Mouse (Mus musculus): ENCODE results near the gene Pigs. TPM values are rescaled to one million over a fixed set of nuclear protein-coding genes. Genes with fewer than 3 reads are reported as not detected.
A peak's percentile ranks its signal among the peaks of the same experiment; 100 is the strongest.

The Pigs gene
- total and polyA plus RNA-seq, 3 experiments = 26.3 to 65.4 (median 53.1) TPM

DNA sequence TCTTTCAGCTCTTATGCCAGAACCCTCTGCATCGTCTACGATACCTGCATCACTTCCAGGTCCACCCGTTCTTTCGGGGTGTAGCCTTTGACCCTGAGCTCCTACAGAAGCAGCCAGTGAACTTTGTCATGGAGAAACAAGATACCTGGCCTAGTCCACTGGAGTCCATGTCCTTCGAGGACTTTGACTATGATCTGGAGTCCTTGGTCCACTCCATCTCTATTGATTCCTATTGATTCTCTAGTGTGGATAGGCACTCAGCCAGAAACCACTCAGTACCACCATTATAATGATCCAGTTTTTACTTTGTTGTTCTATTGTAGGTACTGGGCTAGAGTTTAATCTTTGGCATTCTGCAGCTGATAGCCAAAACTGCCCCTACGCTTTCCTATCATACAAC is 33.6 kb upstream of the Pigs start:
- TF ChIP-seq GABPA (IDR thresholded peaks at IDR 0.05; ENCODE audit: insufficient replicate concordance, low read depth, low read length) (no peak), MEF2A (IDR thresholded peaks at IDR 0.05; ENCODE audit: borderline replicate concordance, low read depth, low read length) (no peak), RCOR1 (conservative IDR thresholded peaks at IDR 0.05; ENCODE audit: low read depth, low read length) (no peak), NELFE (IDR thresholded peaks at IDR 0.05; ENCODE audit: low read depth, low read length) (no peak), ZKSCAN1 (IDR thresholded peaks at IDR 0.05; ENCODE audit: borderline replicate concordance, low read depth, low read length) (no peak), NRF1 (IDR thresholded peaks at IDR 0.05; ENCODE audit: low read depth, low read length) (no peak), CHD1 (IDR thresholded peaks at IDR 0.05; ENCODE audit: low read depth, low read length) (no peak), ETS1 (conservative IDR thresholded peaks at IDR 0.05; ENCODE audit: low read depth, low read length) (no peak), ZC3H11A (IDR thresholded peaks at IDR 0.05; ENCODE audit: low read depth, low read length) (no peak)
- Histone ChIP-seq H3K9ac (ENCODE audit: insufficient read depth, low read depth) (no peak overlapping the region), H3K36me3 (replicated peaks in 1 of 2; ENCODE audit: control insufficient read depth in 1 of 2, insufficient read depth in 1 of 2, low read length in 1 of 2) (peaks cover 28 to 61% of the 10 kb centered on the region in 2 experiments), H3K4me2 (ENCODE audit: insufficient read depth, low read depth, poor library complexity, severe bottlenecking) (no peak overlapping the region), H3K79me2 (replicated peaks; ENCODE audit: control insufficient read depth, extremely low read depth, insufficient read depth, poor library complexity, severe bottlenecking) (no peaks in the 10 kb centered on the region), H3K27ac (ENCODE audit: insufficient read depth, low read depth) (no peak overlapping the region), H3K27me3 (replicated peaks) (no peaks in the 10 kb centered on the region), H3K9me3 (replicated peaks; ENCODE audit: low read length) (no peaks in the 10 kb centered on the region), H3K4me3 (replicated peaks in 1 of 3; ENCODE audit: low read depth in 2 of 3, low read length in 2 of 3, poor library complexity in 1 of 3) (no peak overlapping the region), H3K4me1 (ENCODE audit: control insufficient read depth in 1 of 2, insufficient read depth in 2 of 2) (peaks cover 0 to 2% of the 10 kb centered on the region in 2 experiments; a peak in 1 of 4 replicates)
- in situ Hi-C loops (cut with MboI; ENCODE audit: low pct_ligation_motif_present, low pct_unique_long_range_greater_than_20kb, low sequenced_read_pairs) = no loop called here
- DNase-seq (ENCODE audit: extremely low read depth) = no peak
- dilution Hi-C loops (cut with MboI; ENCODE audit: extremely low pct_ligation_motif_present, extremely low pct_unique_long_range_greater_than_20kb, low sequenced_read_pairs) = no loop called here

DNA sequence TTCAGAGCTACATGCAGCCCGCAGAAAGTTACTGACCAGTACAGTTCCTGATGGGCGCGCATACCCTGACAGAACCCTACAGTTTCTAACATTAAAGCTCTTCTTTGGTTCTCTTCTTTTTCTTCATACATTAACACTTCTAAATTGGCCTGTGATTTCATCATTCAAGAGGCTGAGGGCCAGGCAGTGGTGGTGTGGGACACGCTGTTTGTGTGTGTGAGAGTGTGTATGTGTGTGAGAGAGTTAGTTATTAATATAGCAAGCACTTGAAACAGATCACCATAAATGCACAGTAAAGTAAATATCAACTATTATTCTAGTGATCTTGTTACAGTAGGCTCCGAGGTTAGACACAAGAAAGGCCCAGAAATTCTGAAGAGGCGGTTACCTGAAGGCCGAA is 27.3 kb upstream of the Pigs start:
- in situ Hi-C loops (cut with MboI; ENCODE audit: low pct_ligation_motif_present, low pct_unique_long_range_greater_than_20kb, low sequenced_read_pairs) = no loop called here
- H3K27me3 ChIP-seq (replicated peaks) = no peaks in the 10 kb centered on the region
- H3K36me3 ChIP-seq (replicated peaks in 1 of 2; ENCODE audit: control insufficient read depth in 1 of 2, insufficient read depth in 1 of 2, low read length in 1 of 2) = peaks cover 24 to 32% of the 10 kb centered on the region in 2 experiments
- peaks cover 0 to 37% of the 10 kb centered on the region in 2 experiments; a peak in 2 of 4 replicates for H3K4me1 ChIP-seq (ENCODE audit: control insufficient read depth in 1 of 2, insufficient read depth in 2 of 2)
- H3K4me3 ChIP-seq (replicated peaks in 1 of 3; ENCODE audit: low read depth in 2 of 3, low read length in 2 of 3, poor library complexity in 1 of 3) = peak overlapping the region; percentile 68 to 80 (median 77)
- no peak for DNase-seq (ENCODE audit: extremely low read depth)
- H3K9ac ChIP-seq (ENCODE audit: insufficient read depth, low read depth) = peak overlapping the region; percentile 74
- H3K79me2 ChIP-seq (replicated peaks; ENCODE audit: control insufficient read depth, extremely low read depth, insufficient read depth, poor library complexity, severe bottlenecking) = peaks cover 24% of the 10 kb centered on the region
- H3K27ac ChIP-seq (ENCODE audit: insufficient read depth, low read depth) = peak overlapping the region; percentile 49
- H3K4me2 ChIP-seq (ENCODE audit: insufficient read depth, low read depth, poor library complexity, severe bottlenecking) = peak overlapping the region; percentile 27
- dilution Hi-C loops (cut with MboI; ENCODE audit: extremely low pct_ligation_motif_present, extremely low pct_unique_long_range_greater_than_20kb, low sequenced_read_pairs) = no loop called here
- no peaks in the 10 kb centered on the region for H3K9me3 ChIP-seq (replicated peaks; ENCODE audit: low read length)
- no peak for TF ChIP-seq HCFC1 (IDR thresholded peaks at IDR 0.05; ENCODE audit: low read depth, low read length)
- TF ChIP-seq SIN3A (IDR thresholded peaks at IDR 0.05; ENCODE audit: low read length) = no peak
- no peak for TF ChIP-seq CHD1 (IDR thresholded peaks at IDR 0.05; ENCODE audit: low read depth, low read length)
- no peak for TF ChIP-seq MEF2A (IDR thresholded peaks at IDR 0.05; ENCODE audit: borderline replicate concordance, low read depth, low read length)
- TF ChIP-seq SMC3 (IDR thresholded peaks at IDR 0.05; ENCODE audit: low read depth, low read length) = no peak
- no peak for TF ChIP-seq KAT2A (IDR thresholded peaks at IDR 0.05; ENCODE audit: insufficient replicate concordance, low read length)
- no peak for TF ChIP-seq USF1 (IDR thresholded peaks at IDR 0.05; ENCODE audit: low read depth, low read length)
- TF ChIP-seq JUND (conservative IDR thresholded peaks at IDR 0.05; ENCODE audit: low read depth, low read length) = no peak
- TF ChIP-seq RAD21 (IDR thresholded peaks at IDR 0.05; ENCODE audit: low read depth, low read length) = no peak

All from CH12.LX (cell line).